Mouse (Mus musculus) embryo, embryonic 11 days (tissue): ENCODE measurements around the gene Tmem38b.
"Not testable (repeated sequence)": the region's sequence is repeated elsewhere in the genome, so short reads cannot be mapped to it uniquely, and the experiment has no call there.

Experiments
- DNase-seq: peaks from one replicate; pipeline ENCODE4 v3.0.0-alpha.2; 2015

Gene Tmem38b

GRCm38 (mm10) chr4:53825821-53826605 lies at the start of gene Tmem38b:
Gene Tmem38b, plus strand, starts transcription at chr4:53826045.
- peak; percentile 90 for DNase-seq

- DNase-seq = no peak
These were observed 44.4 kb upstream of the Tmem38b start for GRCm38 (mm10) chr4:53781396-53781795.

GRCm38 (mm10) chr4:53782216-53783070 lies 43.4 kb upstream of the Tmem38b start:
- DNase-seq = peak; percentile 29

GRCm38 (mm10) chr4:53785746-53786398 lies 40.0 kb upstream of the Tmem38b start:
- DNase-seq = no peak

GRCm38 (mm10) chr4:53786851-53787250 lies 39.0 kb upstream of the Tmem38b start:
- DNase-seq = no peak

- peak; percentile 44 for DNase-seq
These were observed 36.5 kb upstream of the Tmem38b start for GRCm38 (mm10) chr4:53789346-53789745.

- no peak for DNase-seq
These were observed 31.4 kb upstream of the Tmem38b start for GRCm38 (mm10) chr4:53794257-53794966.

- DNase-seq = no peak
These were observed 30.8 kb upstream of the Tmem38b start for GRCm38 (mm10) chr4:53795086-53795485.

GRCm38 (mm10) chr4:53795706-53796105 lies 30.1 kb upstream of the Tmem38b start:
- DNase-seq = no peak

GRCm38 (mm10) chr4:53796865-53797772 lies 28.7 kb upstream of the Tmem38b start:
- DNase-seq = peak; percentile 45

GRCm38 (mm10) chr4:53798896-53799676 lies 26.8 kb upstream of the Tmem38b start:
- peak; percentile 27 for DNase-seq

- no peak for DNase-seq
These were observed 26.1 kb upstream of the Tmem38b start for GRCm38 (mm10) chr4:53799753-53800152.

GRCm38 (mm10) chr4:53803674-53804073 lies 22.2 kb upstream of the Tmem38b start:
- not testable (repeated sequence) for DNase-seq

GRCm38 (mm10) chr4:53806428-53806827 lies 19.4 kb upstream of the Tmem38b start:
- not testable (repeated sequence) for DNase-seq

- DNase-seq = no peak
These were observed 7.5 kb upstream of the Tmem38b start for GRCm38 (mm10) chr4:53818320-53818719.

GRCm38 (mm10) chr4:53823697-53824096 lies 2.1 kb upstream of the Tmem38b start:
- DNase-seq = no peak

GRCm38 (mm10) chr4:53824831-53825230 lies 1.0 kb upstream of the Tmem38b start:
- no peak for DNase-seq

GRCm38 (mm10) chr4:53826641-53827248 lies 900 bp downstream of the Tmem38b start:
- no peak for DNase-seq

- DNase-seq = no peak
These were observed 2.0 kb downstream of the Tmem38b start for GRCm38 (mm10) chr4:53827869-53828268.

GRCm38 (mm10) chr4:53828914-53829313 lies 3.1 kb downstream of the Tmem38b start:
- DNase-seq = no peak
